Mouse (Mus musculus): Measurements from ENCODE around the gene H6pd.

- TF ChIP-seq CTCF (IDR thresholded peaks at IDR 0.05; ENCODE audit: insufficient read depth, low read depth, low read length) (no peak), POLR2A (IDR thresholded peaks at IDR 0.05; ENCODE audit: insufficient read depth, low read depth, low read length) (no peak)
Observed at GRCm38 (mm10) chr4:149965242-149965641, 43.6 kb downstream of the H6pd start.
